Mouse (Mus musculus) lung, embryonic 16.5 days (tissue): ENCODE measurements around the gene Cab39l. TPM values are rescaled to one million over a fixed set of nuclear protein-coding genes. Genes with fewer than 3 reads are reported as not detected.

Source experiments
- ATAC-seq: fragments of 200-750 bp; cut with Nextera tagmentation; 2 replicates; pipeline ENCODE4 v1.8.0; 2017; ENCODE audit warnings: low read depth, mild to moderate bottlenecking, moderate library complexity
- H3K27ac ChIP-seq: fragments of 300-500 bp; sonication (generic); 2 replicates; pipeline ENCODE4 v1.5.1; 2014; ENCODE audit warnings: mild to moderate bottlenecking, control low read depth, low read length
- H3K27me3 ChIP-seq: fragments of 300-500 bp; sonication (generic); 2 replicates; pipeline ENCODE4 v1.6.1; 2014; ENCODE audit warnings: low read depth, low read length, mixed read lengths; ENCODE audit not compliant: control insufficient read depth, insufficient read depth
- H3K36me3 ChIP-seq: fragments of 300-500 bp; sonication (generic); 2 replicates; pipeline ENCODE4 v1.6.1; 2014; ENCODE audit warnings: low read length; ENCODE audit not compliant: control insufficient read depth, insufficient read depth
- H3K4me1 ChIP-seq: fragments of 300-500 bp; sonication (generic); replicated peaks from 2 replicates; pipeline ENCODE4 v1.6.1; 2014; ENCODE audit warnings: low read length, mixed read lengths; ENCODE audit not compliant: control insufficient read depth, insufficient read depth
- H3K4me2 ChIP-seq: fragments of 300-500 bp; sonication (generic); 2 replicates; pipeline ENCODE4 v1.6.1; 2014; ENCODE audit warnings: low read depth, low read length, control low read depth
- H3K4me3 ChIP-seq: fragments of 300-500 bp; sonication (generic); 2 replicates; pipeline ENCODE4 v1.5.1; 2014; ENCODE audit warnings: mild to moderate bottlenecking, low read length, control low read depth
- H3K9ac ChIP-seq: fragments of 300-500 bp; sonication (generic); 2 replicates; pipeline ENCODE4 v1.6.1; 2014; ENCODE audit warnings: low read length, control low read depth
- H3K9me3 ChIP-seq: fragments of 300-500 bp; sonication (generic); 2 replicates; pipeline ENCODE4 v1.6.1; 2016; ENCODE audit warnings: low read length; ENCODE audit not compliant: control insufficient read depth
- WGBS: fragments of 180-500 bp; shearing (Covaris S2); extraction: QIAGEN DNeasy Blood & Tissue Kit; methylation state at CpG from one replicate; pipeline ENCODE4 v1.1.7; 2014; 5-methylcytosine and 5-hydroxymethylcytosine counted together
- polyA plus RNA-seq: library from polyadenylated mRNA; unstranded; fragments of >200 nt; fragmentation: Nextera tagmentation; extraction: Ambion mirVana; gene quantifications from 2 replicates; pipeline ENCODE4 v1.2.1, GENCODE M21; 2015

Cab39l gene
- polyA plus RNA-seq, 1 experiment from 2014 or later, result 50.0 TPM

GRCm38 (mm10) chr14:59627823-59628222 is 187.1 kb downstream of the Cab39l start:
- H3K9me3 ChIP-seq, result no peaks in the 10 kb centered on the region
- WGBS, result 36% methylated on average over 7 of the region's 7 CpGs
- H3K4me2 ChIP-seq, result peak overlapping the region; percentile 86
- peak overlapping the region; percentile 61; the same call in 1 of the 2 replicates for H3K27ac ChIP-seq
- ATAC-seq, result peak; percentile 75
- H3K36me3 ChIP-seq, result no peaks in the 10 kb centered on the region
- H3K27me3 ChIP-seq, result peaks cover 8% of the 10 kb centered on the region; the same call in 1 of the 2 replicates
- peaks cover 19% of the 10 kb centered on the region for H3K4me1 ChIP-seq
- H3K4me3 ChIP-seq, result peak overlapping the region; percentile 71
- no peak overlapping the region for H3K9ac ChIP-seq

DNA sequence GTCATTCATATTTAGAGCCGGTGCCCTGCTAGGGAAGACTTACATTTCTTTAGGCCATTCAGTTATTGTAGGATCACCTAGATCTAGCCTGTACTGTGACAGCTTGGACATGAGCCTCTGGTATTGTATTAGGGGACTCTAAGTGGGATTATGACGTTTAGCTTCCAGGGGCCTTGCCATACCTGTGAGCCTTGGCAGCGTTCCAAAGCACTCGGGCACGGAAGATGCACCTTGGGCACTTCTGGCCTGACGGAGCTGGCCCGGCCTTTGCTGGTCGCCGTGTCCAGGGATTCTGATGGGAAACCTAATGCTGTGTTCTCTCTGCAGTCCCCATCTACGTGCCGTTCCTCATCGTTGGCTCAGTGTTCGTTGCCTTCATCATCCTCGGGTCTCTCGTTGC is 188.5 kb downstream of the Cab39l start:
- ATAC-seq, result no peak
- H3K4me3 ChIP-seq, result no peak overlapping the region
- H3K27ac ChIP-seq, result no peak overlapping the region

GRCm38 (mm10) chr14:59630096-59630495 is 189.3 kb downstream of the Cab39l start:
- no peak for ATAC-seq
- 86% methylated on average over 9 of the region's 9 CpGs for WGBS
- no peaks in the 10 kb centered on the region for H3K36me3 ChIP-seq
- 0 out of 2 replicates have a peak, but pooled peaks cover 2% of the 10 kb centered on the region for H3K27me3 ChIP-seq
- peaks cover 14% of the 10 kb centered on the region; the same call in 1 of the 2 replicates for H3K4me1 ChIP-seq
- no peaks in the 10 kb centered on the region for H3K9me3 ChIP-seq
- H3K9ac ChIP-seq, result no peak overlapping the region
- no peak overlapping the region for H3K27ac ChIP-seq
- no peak overlapping the region for H3K4me3 ChIP-seq
- no peak overlapping the region for H3K4me2 ChIP-seq

More for the DNA sequence above, 188.5 kb downstream of the Cab39l start:
- H3K9me3 ChIP-seq, result no peaks in the 10 kb centered on the region
- peaks cover 2% of the 10 kb centered on the region; the same call in 1 of the 2 replicates for H3K27me3 ChIP-seq
- no peaks in the 10 kb centered on the region for H3K36me3 ChIP-seq
- H3K4me1 ChIP-seq, result peaks cover 19% of the 10 kb centered on the region
- H3K9ac ChIP-seq, result no peak overlapping the region
- 77% methylated on average over 15 of the region's 15 CpGs for WGBS
- no peak overlapping the region for H3K4me2 ChIP-seq

GRCm38 (mm10) chr14:59632067-59632466 is 191.3 kb downstream of the Cab39l start:
- WGBS, result 90% methylated on average over 6 of the region's 6 CpGs

GRCm38 (mm10) chr14:59633295-59633898 is 192.6 kb downstream of the Cab39l start:
- Histone ChIP-seq H3K36me3 (no peaks in the 10 kb centered on the region), H3K4me3 (no peak overlapping the region), H3K4me2 (no peak overlapping the region), H3K4me1 (no peaks in the 10 kb centered on the region), H3K9me3 (no peaks in the 10 kb centered on the region), H3K27ac (no peak overlapping the region), H3K9ac (no peak overlapping the region), H3K27me3 (no peaks in the 10 kb centered on the region)
- ATAC-seq, result no peak
- WGBS, result 65% methylated on average over 5 of the region's 5 CpGs

More at GRCm38 (mm10) chr14:59632067-59632466, 191.3 kb downstream of the Cab39l start:
- Histone ChIP-seq H3K9me3 (no peaks in the 10 kb centered on the region), H3K4me2 (no peak overlapping the region), H3K27ac (no peak overlapping the region), H3K27me3 (0 out of 2 replicates have a peak, but pooled peaks cover 2% of the 10 kb centered on the region), H3K36me3 (no peaks in the 10 kb centered on the region), H3K4me1 (peaks cover 7% of the 10 kb centered on the region; the same call in 1 of the 2 replicates), H3K9ac (no peak overlapping the region), H3K4me3 (no peak overlapping the region)
- no peak for ATAC-seq

DNA sequence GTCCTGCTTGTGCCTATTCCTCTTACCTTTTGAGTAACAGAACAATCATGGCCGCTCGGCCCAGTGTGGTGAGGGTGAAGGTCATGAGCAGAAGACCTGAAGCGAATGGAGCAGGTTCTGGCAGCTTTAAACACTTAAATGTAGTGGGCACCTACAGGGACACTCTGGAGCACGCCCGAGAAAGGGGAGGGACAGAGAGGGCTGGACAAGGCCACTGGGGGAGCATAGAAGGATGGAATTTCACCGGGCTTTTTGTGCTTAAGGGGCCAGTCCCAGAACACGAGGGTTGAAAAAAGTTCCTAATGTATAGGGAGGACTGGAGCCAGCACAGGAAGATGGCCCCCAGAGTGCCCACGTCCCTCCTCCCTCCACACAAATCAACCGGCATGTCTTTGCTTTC is 193.2 kb downstream of the Cab39l start:
- H3K27me3 ChIP-seq, result no peaks in the 10 kb centered on the region
- no peaks in the 10 kb centered on the region for H3K9me3 ChIP-seq
- no peak overlapping the region for H3K27ac ChIP-seq
- H3K4me1 ChIP-seq, result peaks cover 2% of the 10 kb centered on the region; the same call in 1 of the 2 replicates
- 72% methylated on average over 9 of the region's 9 CpGs for WGBS
- no peak overlapping the region for H3K4me3 ChIP-seq
- no peak overlapping the region for H3K9ac ChIP-seq
- no peak for ATAC-seq
- H3K4me2 ChIP-seq, result no peak overlapping the region
- H3K36me3 ChIP-seq, result no peaks in the 10 kb centered on the region

Other genes with a start within 250 kb of the Cab39l start
- gene Rcbtb1, start 239.8 kb upstream of the Cab39l start, polyA plus RNA-seq, result 40.3 and 43.5 TPM in 2 replicates
- not detected in 2 replicates for gene Gm6904, start 180.8 kb upstream of the Cab39l start, polyA plus RNA-seq
- gene Phf11a, start 143.4 kb upstream of the Cab39l start, polyA plus RNA-seq, result not detected in 2 replicates
- 0.40 and 1.2 TPM in 2 replicates for gene Phf11b, start 99.6 kb upstream of the Cab39l start, polyA plus RNA-seq
- 2.0 and 2.9 TPM in 2 replicates for gene Phf11d, start 75.5 kb upstream of the Cab39l start, polyA plus RNA-seq
- gene Phf11c, start 45.6 kb upstream of the Cab39l start, polyA plus RNA-seq, result 0.60 and 0.62 TPM in 2 replicates
- 9.7 and 10.3 TPM in 2 replicates for gene Setdb2, start 88 bp upstream of the Cab39l start, polyA plus RNA-seq
- gene Cdadc1, start 157.0 kb downstream of the Cab39l start, polyA plus RNA-seq, result 35.3 and 41.2 TPM in 2 replicates
- 7.1 and 8.7 TPM in 2 replicates for gene Shisa2, start 184.3 kb downstream of the Cab39l start, polyA plus RNA-seq